Mouse (Mus musculus) cerebellum, adult 9-10 months (tissue): Measurements from ENCODE around the gene Hnrnpa2b1.
"Not testable (repeated sequence)": the region's sequence is repeated elsewhere in the genome, so short reads cannot be mapped to it uniquely, and the experiment has no call there.

ENCODE experiments used
- DNase-seq: peaks from one replicate; pipeline ENCODE4 v3.0.0; 2022

Hnrnpa2b1 gene

GRCm38 (mm10) chr6:51469715-51470310, at the start of gene Hnrnpa2b1:
Gene Hnrnpa2b1 (minus strand): TSS chr6:51469894.
- DNase-seq: peak; percentile 99

GRCm38 (mm10) chr6:51514860-51515259, 45.2 kb upstream of the Hnrnpa2b1 start:
- DNase-seq: no peak

DNA sequence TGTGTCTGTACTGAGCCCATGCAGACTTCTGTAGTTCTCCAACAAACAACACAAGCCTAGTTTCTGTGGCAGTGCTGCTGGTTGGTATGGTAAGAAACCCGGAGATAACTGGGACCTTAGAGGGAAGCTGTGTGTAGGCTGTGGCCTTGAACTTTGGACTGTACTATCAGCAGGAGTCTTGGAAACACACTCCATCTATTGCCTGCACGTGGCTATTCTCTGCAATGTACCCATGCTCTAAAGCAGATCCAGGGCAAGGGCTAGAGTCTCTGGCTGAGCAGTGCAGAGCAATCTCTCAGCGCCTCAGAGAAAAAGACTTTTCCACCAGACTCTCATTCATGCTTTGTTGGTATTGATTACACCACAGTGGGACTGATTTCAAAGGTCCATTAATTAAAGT, 44.1 kb upstream of the Hnrnpa2b1 start:
- no peak for DNase-seq

GRCm38 (mm10) chr6:51510946-51511345, 41.3 kb upstream of the Hnrnpa2b1 start:
- DNase-seq: no peak

- DNase-seq: peak; percentile 30
Measured at GRCm38 (mm10) chr6:51510094-51510493, 40.4 kb upstream of the Hnrnpa2b1 start.

- DNase-seq: peak; percentile 77
Measured at GRCm38 (mm10) chr6:51508750-51509648, 39.3 kb upstream of the Hnrnpa2b1 start.

- DNase-seq: no peak
Measured at GRCm38 (mm10) chr6:51507556-51507955, 37.9 kb upstream of the Hnrnpa2b1 start.

- no peak for DNase-seq
Measured at GRCm38 (mm10) chr6:51505671-51506070, 36.0 kb upstream of the Hnrnpa2b1 start.

- no peak for DNase-seq
Measured at GRCm38 (mm10) chr6:51497321-51498111, 27.8 kb upstream of the Hnrnpa2b1 start.

DNA sequence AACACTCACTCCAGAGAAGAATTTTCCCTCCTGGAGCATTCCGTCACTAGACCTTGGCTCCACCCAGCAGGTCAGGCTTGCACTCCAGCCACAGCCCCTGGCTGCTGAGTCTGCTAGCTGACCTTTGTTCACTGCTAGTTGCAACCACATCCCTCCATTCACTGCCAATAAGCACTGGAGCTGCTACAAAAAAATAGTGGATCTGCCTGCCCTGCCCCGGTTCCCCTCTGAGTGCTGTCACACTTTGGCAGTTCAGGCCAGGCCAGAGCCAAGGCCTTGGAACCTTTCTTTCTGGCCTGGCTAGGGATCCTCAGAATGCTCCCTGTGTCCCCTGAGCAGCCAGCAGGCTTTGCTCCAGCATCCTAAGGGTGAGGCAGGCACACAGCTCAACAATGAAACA, 20.1 kb upstream of the Hnrnpa2b1 start:
- DNase-seq: peak; percentile 75

GRCm38 (mm10) chr6:51486731-51487130, 17.0 kb upstream of the Hnrnpa2b1 start:
- no peak for DNase-seq

DNA sequence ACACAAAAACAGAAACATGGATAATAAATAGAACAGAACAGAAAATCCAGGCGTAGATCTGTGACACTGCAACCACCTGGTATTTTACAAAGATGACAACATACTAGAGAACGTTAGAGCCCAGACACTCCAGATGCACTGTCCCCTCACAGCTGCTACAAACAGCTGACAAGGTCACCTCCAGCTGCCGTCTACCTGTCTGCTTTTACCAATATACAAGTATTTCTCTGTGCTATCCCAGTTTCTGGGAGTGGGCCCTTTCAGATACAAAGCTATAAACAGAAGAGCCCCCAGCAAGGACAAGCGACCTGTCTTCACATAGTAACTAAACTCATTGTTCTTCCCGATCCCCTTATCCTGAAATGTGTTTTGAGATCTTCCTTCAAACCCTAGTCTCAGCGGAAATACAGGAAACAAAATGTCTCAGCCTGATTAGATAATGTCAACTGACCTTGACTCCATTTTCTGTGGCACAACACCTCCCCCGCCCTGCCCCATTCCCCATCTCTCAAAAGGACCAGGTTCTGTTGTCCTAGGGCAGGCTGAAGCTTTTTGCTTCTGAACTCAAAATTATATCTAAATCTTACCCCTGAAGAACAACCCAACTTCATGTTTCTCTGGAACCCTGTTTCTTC, 16.5 kb upstream of the Hnrnpa2b1 start:
- DNase-seq: no peak

- no peak for DNase-seq
Measured at GRCm38 (mm10) chr6:51485646-51486045, 16.0 kb upstream of the Hnrnpa2b1 start.

- not testable (repeated sequence) for DNase-seq
Measured at GRCm38 (mm10) chr6:51484556-51484955, 14.9 kb upstream of the Hnrnpa2b1 start.

- DNase-seq: no peak
Measured at GRCm38 (mm10) chr6:51483861-51484260, 14.2 kb upstream of the Hnrnpa2b1 start.

GRCm38 (mm10) chr6:51481548-51481947, 11.9 kb upstream of the Hnrnpa2b1 start:
- no peak for DNase-seq

- no peak for DNase-seq
Measured at GRCm38 (mm10) chr6:51479136-51479731, 9.5 kb upstream of the Hnrnpa2b1 start.

DNA sequence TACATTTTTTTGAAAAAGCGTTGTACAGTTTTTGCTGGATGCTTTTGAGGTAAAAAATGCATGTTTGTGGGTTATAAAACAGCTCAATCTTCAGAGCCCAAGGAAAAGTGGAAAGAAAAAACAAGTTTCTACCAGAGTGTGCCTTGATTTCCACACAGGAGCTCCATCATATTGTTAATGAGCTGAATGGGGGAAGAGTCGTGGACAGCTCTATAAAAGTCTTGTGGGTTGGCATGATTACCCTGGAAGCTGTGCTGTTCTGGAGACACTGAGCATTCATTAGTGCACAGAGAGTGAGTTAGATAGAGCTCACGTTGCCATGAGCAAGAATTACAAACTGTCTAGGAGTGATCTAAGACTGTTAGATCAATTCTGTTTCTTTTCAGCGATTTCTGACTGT, 2.5 kb upstream of the Hnrnpa2b1 start:
- no peak for DNase-seq

DNA sequence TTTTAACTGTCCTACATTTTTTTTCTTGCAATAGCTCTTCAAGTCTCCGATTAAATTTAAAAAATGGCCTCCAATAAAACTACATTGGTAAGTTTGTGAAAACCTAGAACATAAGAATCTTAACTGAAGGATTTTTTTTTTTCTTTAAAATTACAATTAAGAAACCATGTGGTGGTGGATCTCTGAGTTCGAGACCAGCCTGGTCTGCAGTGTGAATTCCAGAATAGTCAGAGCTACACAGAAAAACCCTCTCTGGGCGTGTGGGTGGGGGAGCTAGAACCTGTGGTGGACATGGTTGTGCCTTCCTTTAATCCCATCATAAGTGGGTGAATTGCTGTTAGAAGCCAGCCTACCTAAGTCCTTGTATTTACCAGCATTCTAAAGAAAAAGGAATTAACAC, 2.1 kb upstream of the Hnrnpa2b1 start:
- DNase-seq: peak; percentile 43

DNA sequence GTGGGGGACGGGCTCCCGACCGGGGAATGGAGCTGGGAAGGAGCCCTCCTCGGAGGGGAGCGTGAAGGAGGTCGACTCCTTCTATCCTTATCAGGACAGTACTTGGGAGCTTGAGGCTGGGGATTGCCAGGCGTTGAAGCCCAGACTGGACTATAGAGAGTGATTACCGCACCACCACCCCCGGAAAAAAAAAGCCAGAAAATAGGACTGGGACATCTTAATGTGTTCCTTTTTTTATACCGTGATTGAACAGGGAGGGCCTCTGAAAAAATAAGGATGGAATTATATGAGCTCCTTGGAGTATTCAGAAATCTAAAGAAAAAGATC, 1.4 kb upstream of the Hnrnpa2b1 start:
- DNase-seq: no peak

GRCm38 (mm10) chr6:51470311-51471178, 851 bp upstream of the Hnrnpa2b1 start, which contains the start of gene Cbx3:
Gene Cbx3 (plus strand): TSS chr6:51470360.
- peak; percentile 83 for DNase-seq
